Mouse (Mus musculus) WW6 (cell line): ENCODE measurements at regions not wholly inside any gene's neighbourhood (a gene's known extent, or its start where the extent isn't known, plus 50 kb on each side); places are given as distances from the start of the nearest gene placed in this dataset.

Experiments
- DNase-seq: peaks from one replicate; pipeline ENCODE4 v3.0.0-alpha.2; 2013; ENCODE audit warnings: low read depth, low spot score

GRCm38 (mm10) chr13:46222031-46222430 is 51.5 kb upstream of the Stmnd1 start:
- no peak for DNase-seq

- DNase-seq, result no peak
These were observed 55.3 kb upstream of the Stmnd1 start for GRCm38 (mm10) chr13:46218101-46218701.

GRCm38 (mm10) chr13:46216954-46217838 is 56.3 kb upstream of the Stmnd1 start:
- DNase-seq, result no peak

GRCm38 (mm10) chr13:46203551-46203950 is 70.0 kb upstream of the Stmnd1 start:
- no peak for DNase-seq

GRCm38 (mm10) chr13:46202586-46202985 is 70.9 kb upstream of the Stmnd1 start:
- no peak for DNase-seq

GRCm38 (mm10) chr13:46201029-46201599 is 72.4 kb upstream of the Stmnd1 start:
- no peak for DNase-seq

GRCm38 (mm10) chr13:46193131-46193530 is 80.4 kb upstream of the Stmnd1 start:
- DNase-seq, result no peak

- DNase-seq, result no peak
These were observed 83.8 kb upstream of the Stmnd1 start for GRCm38 (mm10) chr13:46189726-46190125.

- DNase-seq, result no peak
These were observed 90.7 kb upstream of the Stmnd1 start for GRCm38 (mm10) chr13:46182851-46183250.

GRCm38 (mm10) chr13:46180606-46181133 is 92.9 kb upstream of the Stmnd1 start:
- no peak for DNase-seq

GRCm38 (mm10) chr13:46179916-46180315 is 93.6 kb upstream of the Stmnd1 start:
- DNase-seq, result no peak

GRCm38 (mm10) chr13:46173103-46173502 is 100.4 kb upstream of the Stmnd1 start:
- DNase-seq, result no peak

GRCm38 (mm10) chr13:46162025-46162374 is 111.5 kb upstream of the Stmnd1 start:
- DNase-seq, result peak; percentile 45

GRCm38 (mm10) chr13:46161261-46162024 is 112.1 kb upstream of the Stmnd1 start:
- no peak for DNase-seq

- no peak for DNase-seq
These were observed 114.2 kb upstream of the Stmnd1 start for GRCm38 (mm10) chr13:46159354-46159753.

GRCm38 (mm10) chr13:46153282-46154260 is 120.0 kb upstream of the Stmnd1 start:
- DNase-seq, result no peak

GRCm38 (mm10) chr13:46140006-46140405 is 133.5 kb upstream of the Stmnd1 start:
- no peak for DNase-seq

- DNase-seq, result no peak
These were observed 134.3 kb upstream of the Stmnd1 start for GRCm38 (mm10) chr13:46139251-46139650.

- DNase-seq, result no peak
These were observed 138.1 kb upstream of the Stmnd1 start for GRCm38 (mm10) chr13:46135411-46135810.

- DNase-seq, result no peak
These were observed 144.2 kb upstream of the Stmnd1 start for GRCm38 (mm10) chr13:46129236-46129855.
